Mouse (Mus musculus) hindbrain, embryonic 12.5 days (tissue): Measurements from ENCODE around the gene Gm20388. TPM values are rescaled to one million over a fixed set of nuclear protein-coding genes. Genes with fewer than 3 reads are reported as not detected.
"Not testable (repeated sequence)": the region's sequence is repeated elsewhere in the genome, so short reads cannot be mapped to it uniquely, and the experiment has no call there.

Experiments
- ATAC-seq: fragments of 200-750 bp; cut with Nextera tagmentation; 2 replicates; pipeline ENCODE4 v1.8.0; 2017; ENCODE audit warnings: moderate TSS enrichment; ENCODE audit not compliant: low FRiP score
- H3K27ac ChIP-seq: fragments of 300-500 bp; sonication (generic); 2 replicates; pipeline ENCODE4 v1.5.1; 2016; ENCODE audit warnings: mild to moderate bottlenecking
- H3K27me3 ChIP-seq: fragments of 300-500 bp; sonication (generic); 2 replicates; pipeline ENCODE4 v1.6.1; 2016; ENCODE audit warnings: mild to moderate bottlenecking
- H3K36me3 ChIP-seq: fragments of 300-500 bp; sonication (generic); 2 replicates; pipeline ENCODE4 v1.6.1; 2016; ENCODE audit warnings: mild to moderate bottlenecking
- H3K4me1 ChIP-seq: fragments of 300-500 bp; sonication (generic); 2 replicates; pipeline ENCODE4 v1.6.1; 2016
- H3K4me2 ChIP-seq: fragments of 300-500 bp; sonication (generic); replicated peaks from 2 replicates; pipeline ENCODE4 v1.6.1; 2016; ENCODE audit warnings: mild to moderate bottlenecking
- H3K4me3 ChIP-seq: fragments of 300-500 bp; sonication (generic); 2 replicates; pipeline ENCODE4 v1.5.1; 2016; ENCODE audit warnings: mild to moderate bottlenecking
- H3K9ac ChIP-seq: fragments of 300-500 bp; sonication (generic); 2 replicates; pipeline ENCODE4 v1.6.1; 2016; ENCODE audit warnings: mild to moderate bottlenecking, moderate library complexity
- H3K9me3 ChIP-seq: fragments of 300-500 bp; sonication (generic); replicated peaks from 2 replicates; pipeline ENCODE4 v1.6.1; 2016; ENCODE audit warnings: mild to moderate bottlenecking
- WGBS: fragments of 180-500 bp; shearing (Covaris S2); methylation state at CpG from one replicate; pipeline ENCODE4 v1.1.7; 2016; 5-methylcytosine and 5-hydroxymethylcytosine counted together
- polyA plus RNA-seq: library from polyadenylated mRNA; unstranded; fragments of >200 nt; fragmentation: Nextera tagmentation; extraction: Ambion mirVana; gene quantifications from 2 replicates; pipeline ENCODE4 v1.2.1, GENCODE M21; 2016

The Gm20388 gene
- polyA plus RNA-seq, 1 experiment from 2014 or later, result not detected

DNA sequence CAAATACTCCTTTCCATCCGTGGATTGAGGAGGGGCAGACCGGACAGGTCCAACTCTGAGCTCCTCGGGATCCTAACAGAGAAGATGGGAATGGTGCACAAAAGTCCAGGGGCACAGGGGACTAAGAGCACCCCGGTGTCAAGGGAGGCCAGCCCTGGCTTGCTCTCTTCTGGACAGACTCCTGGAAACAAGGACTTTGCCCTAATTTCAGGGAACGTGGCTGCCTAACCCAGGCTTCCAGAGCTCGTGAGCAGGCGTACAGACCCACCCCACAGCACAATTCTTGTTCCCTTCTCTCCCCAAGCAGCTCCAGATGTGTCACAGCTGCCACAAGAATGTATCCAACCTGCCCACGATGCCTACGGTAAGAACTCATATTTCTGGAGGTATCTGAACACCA is 2715.2 kb downstream of the Gm20388 start:
- Histone ChIP-seq H3K4me1 (peaks cover 11% of the 10 kb centered on the region; the same call in 1 of the 2 replicates), H3K36me3 (peaks cover 10% of the 10 kb centered on the region; the same call in 1 of the 2 replicates), H3K9me3 (no peaks in the 10 kb centered on the region), H3K27me3 (peaks cover 5% of the 10 kb centered on the region; the same call in 1 of the 2 replicates), H3K4me2 (no peak overlapping the region), H3K9ac (no peak overlapping the region), H3K27ac (no peak overlapping the region), H3K4me3 (no peak overlapping the region)
- 82% methylated on average over 9 of the region's 9 CpGs for WGBS
- no peak for ATAC-seq

DNA sequence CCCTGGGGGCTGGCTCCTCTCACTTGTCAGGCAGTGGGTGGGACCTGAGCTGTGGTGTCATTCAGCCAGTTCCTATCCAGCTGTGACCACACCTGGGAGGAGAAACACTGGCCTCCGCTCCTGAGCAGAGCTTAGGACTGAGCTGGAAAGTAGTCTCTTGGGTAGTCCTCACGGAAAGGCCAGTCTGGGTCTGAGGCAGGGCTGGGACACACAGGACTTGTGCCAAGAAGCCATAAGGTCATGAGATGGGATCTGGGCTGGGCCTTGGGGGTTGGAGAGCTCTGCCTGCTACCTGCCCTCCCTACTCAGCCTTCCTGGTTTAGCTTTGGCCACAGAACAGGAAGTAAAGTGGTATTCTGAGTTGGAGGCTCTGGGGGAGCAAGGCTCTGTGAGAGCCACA is 2716.3 kb downstream of the Gm20388 start:
- H3K27ac ChIP-seq, result no peak overlapping the region
- H3K4me2 ChIP-seq, result no peak overlapping the region
- H3K4me3 ChIP-seq, result no peak overlapping the region
- H3K36me3 ChIP-seq, result peaks cover 12% of the 10 kb centered on the region; the same call in 1 of the 2 replicates
- WGBS, result 77% methylated on average over 2 of the region's 2 CpGs
- no peak overlapping the region for H3K9ac ChIP-seq
- H3K4me1 ChIP-seq, result peaks cover 12% of the 10 kb centered on the region; the same call in 1 of the 2 replicates
- no peak for ATAC-seq
- H3K9me3 ChIP-seq, result no peaks in the 10 kb centered on the region
- peaks cover 5% of the 10 kb centered on the region; the same call in 1 of the 2 replicates for H3K27me3 ChIP-seq

DNA sequence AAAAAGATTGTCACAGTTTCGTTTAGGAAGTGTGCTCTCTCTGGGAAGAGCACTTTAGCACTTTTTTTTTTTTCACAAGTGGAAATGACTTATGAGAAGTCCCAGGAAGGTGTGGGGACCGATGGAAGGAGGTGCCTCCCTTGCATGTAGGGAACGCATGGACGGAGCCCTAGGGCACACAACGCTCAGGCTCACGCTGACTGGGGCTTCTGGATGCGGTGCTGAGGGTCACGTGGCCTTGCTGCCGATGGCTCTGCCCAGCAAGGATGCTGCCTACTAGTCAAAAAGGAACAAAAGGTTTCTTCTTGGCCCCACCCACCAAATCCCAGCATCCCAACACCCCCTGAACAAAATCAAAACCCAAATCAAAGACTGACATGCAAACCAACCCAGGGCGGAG is 2718.7 kb downstream of the Gm20388 start:
- H3K4me3 ChIP-seq, result no peak overlapping the region
- H3K4me1 ChIP-seq, result peaks cover 11% of the 10 kb centered on the region; the same call in 1 of the 2 replicates
- no peak overlapping the region for H3K27ac ChIP-seq
- ATAC-seq, result no peak
- no peaks in the 10 kb centered on the region for H3K9me3 ChIP-seq
- WGBS, result 18% methylated on average over 10 of the region's 10 CpGs
- H3K36me3 ChIP-seq, result peaks cover 30% of the 10 kb centered on the region
- H3K9ac ChIP-seq, result no peak overlapping the region
- no peak overlapping the region for H3K4me2 ChIP-seq
- H3K27me3 ChIP-seq, result peaks cover 5% of the 10 kb centered on the region; the same call in 1 of the 2 replicates

GRCm38 (mm10) chr8:122630696-122631095 is 2720.1 kb downstream of the Gm20388 start:
- Histone ChIP-seq H3K9ac (no peak overlapping the region), H3K4me3 (no peak overlapping the region), H3K9me3 (no peaks in the 10 kb centered on the region), H3K27me3 (peaks cover 7% of the 10 kb centered on the region; the same call in 1 of the 2 replicates), H3K36me3 (peaks cover 43% of the 10 kb centered on the region), H3K27ac (no peak overlapping the region), H3K4me1 (peaks cover 12% of the 10 kb centered on the region; the same call in 1 of the 2 replicates), H3K4me2 (peak overlapping the region; percentile 24; the same call in 1 of the 2 replicates)
- 51% methylated on average over 22 of the region's 22 CpGs for WGBS
- no peak for ATAC-seq

GRCm38 (mm10) chr8:122632134-122632533 is 2721.5 kb downstream of the Gm20388 start:
- not testable (repeated sequence) for H3K4me3 ChIP-seq, H3K27ac ChIP-seq, H3K27me3 ChIP-seq, H3K9ac ChIP-seq, ATAC-seq, H3K9me3 ChIP-seq, H3K4me2 ChIP-seq
- peaks cover 12% of the 10 kb centered on the region; the same call in 1 of the 2 replicates for H3K4me1 ChIP-seq
- 67% methylated on average over 3 of the region's 3 CpGs for WGBS
- H3K36me3 ChIP-seq, result peaks cover 51% of the 10 kb centered on the region

DNA sequence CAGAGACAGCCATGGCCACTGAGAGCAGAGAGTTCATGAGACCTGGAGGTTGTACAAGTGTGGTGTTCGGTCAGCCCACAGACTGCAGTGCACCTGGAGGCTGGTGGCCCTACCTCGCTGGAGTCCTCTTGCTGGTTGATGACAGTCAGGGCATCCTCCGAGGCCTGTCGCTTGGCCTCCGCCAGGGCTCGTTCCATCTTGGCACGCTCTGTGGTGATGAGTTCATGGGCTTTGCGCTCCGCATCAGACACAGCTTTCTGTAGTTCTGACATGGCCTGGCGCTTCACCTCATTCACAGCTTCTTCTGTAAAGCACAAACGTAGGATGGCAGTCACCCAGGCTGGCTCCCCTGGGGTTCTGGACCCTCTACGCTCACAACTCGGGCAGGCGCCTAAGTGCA is 2722.6 kb downstream of the Gm20388 start:
- Histone ChIP-seq H3K9ac (no peak overlapping the region), H3K36me3 (peaks cover 60% of the 10 kb centered on the region), H3K27ac (no peak overlapping the region), H3K4me2 (no peak overlapping the region), H3K4me3 (no peak overlapping the region), H3K27me3 (peaks cover 7% of the 10 kb centered on the region; the same call in 1 of the 2 replicates), H3K9me3 (no peaks in the 10 kb centered on the region), H3K4me1 (peaks cover 13% of the 10 kb centered on the region; the same call in 1 of the 2 replicates)
- no peak for ATAC-seq
- WGBS, result 93% methylated on average over 14 of the region's 14 CpGs

DNA sequence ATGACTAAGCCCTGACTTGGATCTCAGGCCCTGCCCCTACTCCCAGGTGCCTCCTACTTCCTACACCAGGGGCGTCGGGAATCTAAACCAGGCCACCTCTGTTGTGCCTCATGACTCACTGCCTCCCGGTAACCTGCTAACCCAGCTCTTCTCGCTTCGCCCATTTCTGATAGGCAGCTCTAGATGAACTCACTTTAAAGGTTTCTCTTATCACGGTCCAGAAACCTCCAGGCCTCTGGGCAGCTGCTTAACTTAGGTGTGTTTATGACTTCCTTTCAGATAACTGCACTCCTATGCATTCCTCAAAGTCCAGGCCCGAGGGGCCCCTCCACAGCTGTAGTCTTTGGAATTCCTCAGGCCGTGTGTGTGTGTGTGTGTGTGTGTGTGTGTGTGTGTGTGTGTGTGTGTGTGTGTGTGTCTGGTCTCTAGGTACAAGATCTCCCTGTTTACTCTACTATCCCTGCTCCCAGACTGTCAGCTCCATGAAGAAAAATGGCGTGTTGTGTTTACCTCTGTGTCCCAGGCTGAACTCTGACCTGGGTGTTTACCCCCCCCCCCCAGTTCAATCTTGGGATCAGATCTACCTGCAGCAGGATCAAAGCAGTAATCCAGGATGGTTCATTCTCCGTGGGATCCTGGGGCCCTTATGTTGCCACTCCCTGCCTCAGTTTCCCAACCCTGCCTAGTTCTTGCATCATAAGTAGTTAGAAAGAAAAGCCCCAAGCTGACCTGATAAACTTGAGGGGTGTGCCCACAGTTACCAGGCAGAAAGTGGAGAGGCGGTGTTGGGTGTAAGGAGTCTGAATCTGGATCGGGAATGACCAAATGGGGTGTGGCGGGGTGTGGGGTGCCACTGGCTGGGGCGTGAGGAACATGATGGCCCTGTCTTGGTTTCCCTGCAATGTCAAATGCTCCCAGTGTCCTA is 2725.5 kb downstream of the Gm20388 start:
- WGBS, result 73% methylated on average over 14 of the region's 14 CpGs
- Histone ChIP-seq H3K27me3 (peaks cover 3% of the 10 kb centered on the region; the same call in 1 of the 2 replicates), H3K27ac (no peak overlapping the region), H3K4me1 (peaks cover 31% of the 10 kb centered on the region), H3K4me2 (no peak overlapping the region), H3K9ac (no peak overlapping the region), H3K4me3 (no peak overlapping the region), H3K36me3 (peaks cover 67% of the 10 kb centered on the region), H3K9me3 (no peaks in the 10 kb centered on the region)
- ATAC-seq, result no peak

- Histone ChIP-seq H3K27me3 (peaks cover 3% of the 10 kb centered on the region; the same call in 1 of the 2 replicates), H3K36me3 (peaks cover 70% of the 10 kb centered on the region), H3K9ac (no peak overlapping the region), H3K4me2 (no peak overlapping the region), H3K27ac (no peak overlapping the region), H3K4me1 (peaks cover 35% of the 10 kb centered on the region), H3K9me3 (no peaks in the 10 kb centered on the region), H3K4me3 (no peak overlapping the region)
- no peak for ATAC-seq
- WGBS, result 75% methylated on average over 9 of the region's 9 CpGs
Measured at GRCm38 (mm10) chr8:122636803-122637175, 2726.1 kb downstream of the Gm20388 start.

DNA sequence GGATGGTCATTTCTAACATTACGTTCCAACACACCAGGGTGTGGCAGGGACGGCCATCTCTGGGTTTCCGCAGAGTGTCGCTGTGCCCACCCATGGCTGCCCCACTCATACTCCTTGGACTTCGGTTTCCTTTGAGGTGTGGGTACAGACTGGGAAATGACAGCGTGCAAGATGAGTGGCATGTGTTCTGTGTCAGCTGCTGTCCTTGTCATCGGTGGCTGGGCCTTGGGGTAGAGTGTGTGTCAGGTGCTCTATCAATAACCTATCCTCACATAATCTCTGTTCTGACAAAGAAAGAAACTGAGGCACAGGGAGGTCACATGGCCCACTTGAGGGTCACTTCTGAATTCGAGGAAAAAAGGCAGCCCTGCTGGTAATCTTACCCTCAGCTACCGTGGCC is 2726.6 kb downstream of the Gm20388 start:
- H3K27me3 ChIP-seq, result peaks cover 3% of the 10 kb centered on the region; the same call in 1 of the 2 replicates
- 87% methylated on average over 9 of the region's 9 CpGs for WGBS
- H3K27ac ChIP-seq, result no peak overlapping the region
- peaks cover 35% of the 10 kb centered on the region for H3K4me1 ChIP-seq
- H3K36me3 ChIP-seq, result peaks cover 72% of the 10 kb centered on the region
- H3K9me3 ChIP-seq, result no peaks in the 10 kb centered on the region
- no peak overlapping the region for H3K4me3 ChIP-seq
- ATAC-seq, result no peak
- H3K9ac ChIP-seq, result no peak overlapping the region
- H3K4me2 ChIP-seq, result no peak overlapping the region

DNA sequence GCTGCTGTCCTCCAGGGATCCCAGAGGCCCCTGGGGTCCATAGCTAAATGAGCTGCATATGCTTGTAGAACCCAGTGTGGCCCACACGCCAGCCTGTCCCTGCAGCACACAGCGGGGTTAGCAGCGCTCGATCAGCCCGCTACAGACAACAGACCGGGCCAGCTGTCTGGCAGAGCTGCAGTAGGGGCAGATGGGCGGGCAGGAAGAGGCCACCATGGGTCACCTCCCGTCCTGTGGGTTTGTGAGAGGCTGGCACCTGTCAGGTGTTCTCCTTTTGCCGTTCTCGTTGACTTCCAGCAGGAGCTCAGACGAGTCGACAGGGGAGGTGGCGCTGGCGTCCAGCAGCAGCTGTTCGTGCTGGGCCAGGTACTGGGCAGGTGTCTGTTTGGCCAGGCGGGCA is 2728.0 kb downstream of the Gm20388 start:
- Histone ChIP-seq H3K9ac (0 out of 2 replicates have a peak overlapping the region, but pooled peaks have one; percentile 23), H3K4me3 (no peak overlapping the region), H3K36me3 (peaks cover 65% of the 10 kb centered on the region), H3K4me1 (peaks cover 35% of the 10 kb centered on the region), H3K4me2 (no peak overlapping the region), H3K9me3 (no peaks in the 10 kb centered on the region), H3K27ac (peak overlapping the region; percentile 73; the same call in 1 of the 2 replicates), H3K27me3 (peaks cover 3% of the 10 kb centered on the region; the same call in 1 of the 2 replicates)
- WGBS, result 64% methylated on average over 16 of the region's 16 CpGs
- ATAC-seq, result no peak

GRCm38 (mm10) chr8:122639521-122640248 is 2729.0 kb downstream of the Gm20388 start:
- 33% methylated on average over 16 of the region's 16 CpGs for WGBS
- Histone ChIP-seq H3K4me2 (no peak overlapping the region), H3K9ac (no peak overlapping the region), H3K36me3 (peaks cover 55% of the 10 kb centered on the region), H3K4me3 (no peak overlapping the region), H3K9me3 (no peaks in the 10 kb centered on the region), H3K4me1 (peaks cover 35% of the 10 kb centered on the region), H3K27me3 (peaks cover 2% of the 10 kb centered on the region; the same call in 1 of the 2 replicates), H3K27ac (peak overlapping the region; percentile 73)
- ATAC-seq, result peak; percentile 55

GRCm38 (mm10) chr8:122640825-122641224 is 2730.2 kb downstream of the Gm20388 start:
- no peak overlapping the region for H3K4me3 ChIP-seq
- ATAC-seq, result no peak
- H3K9me3 ChIP-seq, result no peaks in the 10 kb centered on the region
- H3K4me1 ChIP-seq, result peaks cover 31% of the 10 kb centered on the region
- no peaks in the 10 kb centered on the region for H3K27me3 ChIP-seq
- no peak overlapping the region for H3K9ac ChIP-seq
- peaks cover 47% of the 10 kb centered on the region for H3K36me3 ChIP-seq
- H3K27ac ChIP-seq, result no peak overlapping the region
- H3K4me2 ChIP-seq, result no peak overlapping the region
- WGBS, result 80% methylated on average over 4 of the region's 4 CpGs
